Mouse (Mus musculus): ENCODE results near the gene Mog. TPM values are rescaled to one million over a fixed set of nuclear protein-coding genes. Genes with fewer than 3 reads are reported as not detected.

Gene Mog
- 0.15 TPM in 1 of 2 replicates, not detected in the other for polyA plus RNA-seq (2014; fragmentation: Nextera tagmentation; extraction: Ambion mirVana)

DNA sequence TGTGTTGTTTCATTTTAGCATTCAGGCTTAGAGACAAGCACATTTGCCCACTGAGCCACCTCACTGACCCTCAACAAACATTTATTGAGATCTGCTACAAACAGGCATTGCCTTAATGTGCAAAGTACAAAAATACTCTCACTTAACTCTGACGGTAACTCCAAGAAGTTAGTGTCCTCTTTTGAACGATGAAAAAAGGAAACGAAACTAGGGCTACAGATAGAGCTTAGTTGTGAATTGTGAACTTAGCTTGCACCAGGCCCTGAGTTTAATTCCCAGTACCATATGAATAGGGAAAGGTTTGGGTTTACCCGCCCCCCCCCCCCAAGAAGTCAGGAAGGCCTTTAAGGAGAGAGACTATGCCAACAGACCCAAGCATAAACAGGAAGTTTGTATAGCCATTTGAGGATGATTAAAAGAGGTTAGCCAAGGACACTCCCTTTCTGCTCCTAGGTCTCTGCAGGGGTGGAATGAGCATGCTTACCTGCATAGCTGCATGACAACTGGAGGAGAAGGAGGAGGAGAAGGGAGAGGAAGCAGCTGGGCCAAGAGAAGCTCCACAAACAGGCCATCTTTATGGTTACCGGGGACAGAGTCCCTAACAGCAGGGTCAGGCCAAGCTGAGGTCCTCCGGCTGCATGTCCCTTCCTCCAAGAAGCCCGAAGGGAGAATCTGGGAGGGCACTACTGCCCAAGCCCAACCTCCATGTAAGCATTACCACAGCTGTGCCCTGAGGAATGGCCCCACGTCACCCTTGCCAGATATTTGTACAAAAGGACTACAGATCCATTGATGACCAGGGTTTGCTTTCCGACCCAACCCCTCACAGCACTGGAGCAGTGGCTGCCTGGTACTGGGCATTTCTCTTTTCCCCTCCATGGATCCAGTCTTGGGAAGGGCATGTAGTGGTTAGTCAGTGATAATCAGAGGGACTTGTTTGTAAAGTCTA, at the start of gene Mog:
TSS of gene Mog (minus strand) at position 771 of the 949 bp plus-strand sequence.
- no peaks in the 10 kb centered on the region for H3K36me3 ChIP-seq (ENCODE audit: control insufficient read depth, insufficient read depth, low read length)
- 66% methylated on average over 9 of the region's 9 CpGs for WGBS
- H3K4me1 ChIP-seq (ENCODE audit: control insufficient read depth in 2 of 2, insufficient read depth in 2 of 2, low read length in 2 of 2), result no peaks in the 10 kb centered on the region
- H3K9me3 ChIP-seq (ENCODE audit: control insufficient read depth, low read length), result no peaks in the 10 kb centered on the region
- no peak within 1 kb of the TSS for H3K4me3 ChIP-seq (ENCODE audit: control insufficient read depth in 1 of 2, insufficient read depth in 1 of 2, low read depth in 1 of 2, low read length in 2 of 2)
- H3K9ac ChIP-seq (ENCODE audit: low read length), result no peak within 1 kb of the TSS
- ATAC-seq (ENCODE audit: insufficient number of reproducible peaks, insufficient read depth, low FRiP score, low read depth), result no peak
- no peaks in the 10 kb centered on the region for H3K27me3 ChIP-seq (ENCODE audit: control insufficient read depth, insufficient read depth, low read length)
- no peak within 1 kb of the TSS for H3K27ac ChIP-seq (replicated peaks in 1 of 2; ENCODE audit: control insufficient read depth in 1 of 2, insufficient read depth in 1 of 2, low read depth in 2 of 2, low read length in 2 of 2)
- H3K4me2 ChIP-seq (ENCODE audit: low read length), result no peak within 1 kb of the TSS

DNA sequence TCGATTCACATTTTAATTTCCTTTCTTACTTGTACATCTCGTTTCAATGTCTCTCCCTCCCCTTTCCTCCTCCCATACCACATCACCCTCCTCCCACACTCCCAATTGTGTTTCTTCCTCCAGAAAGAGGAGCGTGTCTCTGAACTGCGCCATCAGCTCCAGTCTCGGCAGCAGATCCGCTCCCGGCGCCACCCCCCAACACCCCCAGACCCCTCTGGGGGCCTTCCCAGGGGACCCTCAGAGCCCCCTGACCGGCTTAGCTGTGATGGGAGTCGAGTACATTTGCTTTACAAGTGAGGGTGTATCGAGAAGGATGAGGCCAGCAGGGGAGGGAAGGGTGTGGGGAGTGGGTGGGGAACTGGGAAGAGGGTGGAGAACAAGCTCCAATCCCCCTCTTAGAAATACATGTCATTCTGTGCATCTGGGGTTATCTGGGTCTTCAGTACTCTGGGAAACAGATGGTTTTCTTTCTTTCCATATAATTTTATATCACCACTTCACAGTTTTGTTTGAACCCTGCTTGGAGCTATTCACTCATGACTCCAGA, 49.6 kb upstream of the Mog start:
- H3K4me2 ChIP-seq (ENCODE audit: low read length), result no peak overlapping the region
- H3K4me1 ChIP-seq (ENCODE audit: control insufficient read depth in 2 of 2, insufficient read depth in 2 of 2, low read length in 2 of 2), result no peaks in the 10 kb centered on the region
- no peak overlapping the region for H3K27ac ChIP-seq (replicated peaks in 1 of 2; ENCODE audit: control insufficient read depth in 1 of 2, insufficient read depth in 1 of 2, low read depth in 2 of 2, low read length in 2 of 2)
- no peak for ATAC-seq (ENCODE audit: insufficient number of reproducible peaks, insufficient read depth, low FRiP score, low read depth)
- no peaks in the 10 kb centered on the region for H3K27me3 ChIP-seq (ENCODE audit: control insufficient read depth, insufficient read depth, low read length)
- no peak overlapping the region for H3K9ac ChIP-seq (ENCODE audit: low read length)
- H3K4me3 ChIP-seq (ENCODE audit: control insufficient read depth in 1 of 2, insufficient read depth in 1 of 2, low read depth in 1 of 2, low read length in 2 of 2), result no peak overlapping the region
- 67% methylated on average over 11 of the region's 11 CpGs for WGBS
- no peaks in the 10 kb centered on the region for H3K9me3 ChIP-seq (ENCODE audit: control insufficient read depth, low read length)
- peaks cover 76% of the 10 kb centered on the region for H3K36me3 ChIP-seq (ENCODE audit: control insufficient read depth, insufficient read depth, low read length)

DNA sequence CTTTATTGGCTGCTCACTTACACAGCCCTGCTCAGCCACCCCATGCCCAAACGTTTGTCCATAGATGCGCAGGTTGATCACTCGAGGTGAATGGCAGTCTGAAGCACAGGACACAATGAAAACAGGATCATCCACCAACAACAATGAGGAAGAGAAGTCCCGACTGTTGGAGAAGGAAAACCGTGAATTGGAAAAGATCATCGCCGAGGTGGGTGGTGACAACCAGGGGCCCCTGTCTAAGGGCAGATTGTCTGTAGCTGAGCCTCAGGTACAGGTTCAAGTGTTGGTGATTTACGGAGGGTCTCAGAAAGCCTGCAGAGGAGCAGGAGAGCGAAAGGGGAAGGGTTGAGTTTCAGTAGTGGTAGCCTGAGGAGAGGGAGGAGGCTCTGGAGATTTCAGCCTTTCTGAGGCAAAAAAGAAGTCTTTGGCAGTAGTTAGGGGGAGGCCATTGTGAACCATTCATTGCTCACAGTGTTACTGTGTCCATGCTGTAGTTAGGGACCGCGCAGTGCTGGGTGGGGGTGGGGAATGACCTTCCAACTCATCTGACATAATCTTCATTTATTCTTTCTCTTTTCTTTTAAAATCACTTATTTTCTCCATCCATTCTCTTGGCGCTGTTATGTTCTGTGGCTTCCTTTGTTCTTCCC, 49.0 kb upstream of the Mog start:
- Histone ChIP-seq H3K27me3 (ENCODE audit: control insufficient read depth, insufficient read depth, low read length) (no peaks in the 10 kb centered on the region), H3K4me1 (ENCODE audit: control insufficient read depth in 2 of 2, insufficient read depth in 2 of 2, low read length in 2 of 2) (no peaks in the 10 kb centered on the region), H3K4me2 (ENCODE audit: low read length) (no peak overlapping the region), H3K9me3 (ENCODE audit: control insufficient read depth, low read length) (no peaks in the 10 kb centered on the region), H3K9ac (ENCODE audit: low read length) (no peak overlapping the region), H3K36me3 (ENCODE audit: control insufficient read depth, insufficient read depth, low read length) (peaks cover 82% of the 10 kb centered on the region), H3K27ac (replicated peaks in 1 of 2; ENCODE audit: control insufficient read depth in 1 of 2, insufficient read depth in 1 of 2, low read depth in 2 of 2, low read length in 2 of 2) (no peak overlapping the region), H3K4me3 (ENCODE audit: control insufficient read depth in 1 of 2, insufficient read depth in 1 of 2, low read depth in 1 of 2, low read length in 2 of 2) (no peak overlapping the region)
- WGBS, result 79% methylated on average over 12 of the region's 12 CpGs
- no peak for ATAC-seq (ENCODE audit: insufficient number of reproducible peaks, insufficient read depth, low FRiP score, low read depth)

DNA sequence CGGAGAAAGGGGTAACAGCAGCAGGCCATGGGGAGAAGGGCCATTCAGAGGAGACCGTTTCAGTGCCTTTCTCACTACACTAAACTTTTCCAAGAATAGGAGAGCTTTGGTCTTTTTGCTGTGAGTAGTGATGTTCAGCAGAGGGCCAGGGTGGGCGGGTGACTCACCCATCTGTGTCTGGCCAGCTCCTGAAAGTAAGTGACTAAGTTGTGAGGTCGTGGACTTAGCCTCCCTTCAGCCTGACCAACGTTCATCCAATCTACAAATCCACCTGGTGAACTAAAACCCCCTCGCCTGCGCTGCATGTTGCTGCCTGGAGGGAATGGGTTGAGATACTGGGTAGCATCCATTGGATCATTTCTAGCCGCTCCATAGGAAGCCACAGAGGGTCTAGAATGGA, 46.9 kb upstream of the Mog start:
- H3K9ac ChIP-seq (ENCODE audit: low read length), result no peak overlapping the region
- no peak overlapping the region for H3K27ac ChIP-seq (replicated peaks in 1 of 2; ENCODE audit: control insufficient read depth in 1 of 2, insufficient read depth in 1 of 2, low read depth in 2 of 2, low read length in 2 of 2)
- no peak overlapping the region for H3K4me3 ChIP-seq (ENCODE audit: control insufficient read depth in 1 of 2, insufficient read depth in 1 of 2, low read depth in 1 of 2, low read length in 2 of 2)
- H3K9me3 ChIP-seq (ENCODE audit: control insufficient read depth, low read length), result no peaks in the 10 kb centered on the region
- no peak for ATAC-seq (ENCODE audit: insufficient number of reproducible peaks, insufficient read depth, low FRiP score, low read depth)
- peaks cover 83% of the 10 kb centered on the region for H3K36me3 ChIP-seq (ENCODE audit: control insufficient read depth, insufficient read depth, low read length)
- H3K4me2 ChIP-seq (ENCODE audit: low read length), result no peak overlapping the region
- 79% methylated on average over 8 of the region's 8 CpGs for WGBS
- no peaks in the 10 kb centered on the region for H3K27me3 ChIP-seq (ENCODE audit: control insufficient read depth, insufficient read depth, low read length)
- H3K4me1 ChIP-seq (ENCODE audit: control insufficient read depth in 2 of 2, insufficient read depth in 2 of 2, low read length in 2 of 2), result no peaks in the 10 kb centered on the region

GRCm38 (mm10) chr17:37067861-37068260, 44.7 kb upstream of the Mog start:
- Histone ChIP-seq H3K4me1 (ENCODE audit: control insufficient read depth in 2 of 2, insufficient read depth in 2 of 2, low read length in 2 of 2) (no peaks in the 10 kb centered on the region), H3K27me3 (ENCODE audit: control insufficient read depth, insufficient read depth, low read length) (no peaks in the 10 kb centered on the region), H3K4me3 (ENCODE audit: control insufficient read depth in 1 of 2, insufficient read depth in 1 of 2, low read depth in 1 of 2, low read length in 2 of 2) (no peak overlapping the region), H3K27ac (replicated peaks in 1 of 2; ENCODE audit: control insufficient read depth in 1 of 2, insufficient read depth in 1 of 2, low read depth in 2 of 2, low read length in 2 of 2) (no peak overlapping the region), H3K4me2 (ENCODE audit: low read length) (no peak overlapping the region), H3K36me3 (ENCODE audit: control insufficient read depth, insufficient read depth, low read length) (peaks cover 84% of the 10 kb centered on the region), H3K9ac (ENCODE audit: low read length) (no peak overlapping the region), H3K9me3 (ENCODE audit: control insufficient read depth, low read length) (no peaks in the 10 kb centered on the region)
- no peak for ATAC-seq (ENCODE audit: insufficient number of reproducible peaks, insufficient read depth, low FRiP score, low read depth)
- WGBS, result 95% methylated on average over 1 of the region's 1 CpGs

GRCm38 (mm10) chr17:37065993-37066392, 42.8 kb upstream of the Mog start:
- no peak overlapping the region for H3K27ac ChIP-seq (replicated peaks in 1 of 2; ENCODE audit: control insufficient read depth in 1 of 2, insufficient read depth in 1 of 2, low read depth in 2 of 2, low read length in 2 of 2)
- 89% methylated on average over 2 of the region's 2 CpGs for WGBS
- H3K4me1 ChIP-seq (ENCODE audit: control insufficient read depth in 2 of 2, insufficient read depth in 2 of 2, low read length in 2 of 2), result no peaks in the 10 kb centered on the region
- no peak for ATAC-seq (ENCODE audit: insufficient number of reproducible peaks, insufficient read depth, low FRiP score, low read depth)
- H3K9ac ChIP-seq (ENCODE audit: low read length), result no peak overlapping the region
- H3K36me3 ChIP-seq (ENCODE audit: control insufficient read depth, insufficient read depth, low read length), result peaks cover 85% of the 10 kb centered on the region
- no peaks in the 10 kb centered on the region for H3K9me3 ChIP-seq (ENCODE audit: control insufficient read depth, low read length)
- H3K4me2 ChIP-seq (ENCODE audit: low read length), result no peak overlapping the region
- no peaks in the 10 kb centered on the region for H3K27me3 ChIP-seq (ENCODE audit: control insufficient read depth, insufficient read depth, low read length)
- no peak overlapping the region for H3K4me3 ChIP-seq (ENCODE audit: control insufficient read depth in 1 of 2, insufficient read depth in 1 of 2, low read depth in 1 of 2, low read length in 2 of 2)

GRCm38 (mm10) chr17:37063686-37064495, 40.7 kb upstream of the Mog start:
- no peak for ATAC-seq (ENCODE audit: insufficient number of reproducible peaks, insufficient read depth, low FRiP score, low read depth)
- Histone ChIP-seq H3K36me3 (ENCODE audit: control insufficient read depth, insufficient read depth, low read length) (peaks cover 82% of the 10 kb centered on the region), H3K9me3 (ENCODE audit: control insufficient read depth, low read length) (no peaks in the 10 kb centered on the region)

More at GRCm38 (mm10) chr17:37063686-37064495, 40.7 kb upstream of the Mog start:
- H3K4me2 ChIP-seq (ENCODE audit: low read length), result no peak overlapping the region
- no peaks in the 10 kb centered on the region for H3K27me3 ChIP-seq (ENCODE audit: control insufficient read depth, insufficient read depth, low read length)
- 78% methylated on average over 11 of the region's 11 CpGs for WGBS
- H3K4me3 ChIP-seq (ENCODE audit: control insufficient read depth in 1 of 2, insufficient read depth in 1 of 2, low read depth in 1 of 2, low read length in 2 of 2), result no peak overlapping the region
- no peaks in the 10 kb centered on the region for H3K4me1 ChIP-seq (ENCODE audit: control insufficient read depth in 2 of 2, insufficient read depth in 2 of 2, low read length in 2 of 2)
- no peak overlapping the region for H3K27ac ChIP-seq (replicated peaks in 1 of 2; ENCODE audit: control insufficient read depth in 1 of 2, insufficient read depth in 1 of 2, low read depth in 2 of 2, low read length in 2 of 2)
- H3K9ac ChIP-seq (ENCODE audit: low read length), result no peak overlapping the region

All from heart, embryonic 14.5 days (tissue).